Comparison of ENCODE assay signal across 9 mouse cellular contexts in genomic region chr13:33934743-33935142, GRCm38 (mm10). TPM values are rescaled to one million over a fixed set of nuclear protein-coding genes. Genes with fewer than 3 reads are reported as not detected.
A peak's percentile ranks its signal among the peaks of the same experiment; 100 is the strongest.
DNase-seq lines count a peak whose midpoint lies in the region; ATAC-seq lines count a peak whose summit lies in the region.
"Had no signal": no experiment of that assay in that cellular context is flagged by ENCODE, and none has a peak within 500 bp of the region (broad histone marks: within the 10 kb centered on the region; RNA-seq: fewer than 3 reads in every experiment).

No protein-coding gene starts in this region.

- H3K27ac ChIP-seq in liver, embryonic 16.5 days (ENCODE audit: low read length), result no peak overlapping the region

- intact Hi-C loops in gastrocnemius, postnatal 14 days (cut with DNase I; ENCODE audit: low total_unique reads), result no loop called here

- no peak for ATAC-seq in liver, embryonic 16.5 days (ENCODE audit: low read depth)

- H3K9me3 ChIP-seq in liver, embryonic 16.5 days (replicated peaks; ENCODE audit: control insufficient read depth, low read length), result no peaks in the 10 kb centered on the region

- peak; percentile 5 to 22 for DNase-seq in gastrocnemius, adult 8-10 months (ENCODE audit: low spot score in 2 of 2)
- no peak for DNase-seq in gastrocnemius, postnatal 14 days
- peak; percentile 50 for DNase-seq in NIH3T3 (ENCODE audit: low read depth)
- peak; percentile 25 to 36 for DNase-seq in heart, adult 9 months (ENCODE audit: low spot score in 2 of 2)
- DNase-seq in embryo, embryonic 10 days (ENCODE audit: low spot score), result no peak
- no peak for DNase-seq in spleen, postnatal 10 days (ENCODE audit: low spot score in 2 of 2)
- DNase-seq in ovary, postnatal 36 days (ENCODE audit: low spot score), result no peak

- H3K36me3 ChIP-seq in liver, embryonic 16.5 days (ENCODE audit: control insufficient read depth, insufficient read depth), result no peaks in the 10 kb centered on the region

- no peaks in the 10 kb centered on the region for H3K4me1 ChIP-seq in liver, embryonic 16.5 days (ENCODE audit: control insufficient read depth, low read depth, low read length)

- WGBS in liver, embryonic 16.5 days (ENCODE audit: insufficient replicate concordance), result 45% methylated on average over 6 of the region's 6 CpGs

- no peak overlapping the region for H3K9ac ChIP-seq in liver, embryonic 16.5 days (ENCODE audit: low read depth, low read length)

- 0 out of 2 replicates have a peak overlapping the region, but pooled peaks have one; percentile 61 for H3K4me3 ChIP-seq in liver, embryonic 16.5 days (ENCODE audit: low read depth, low read length)

- H3K27me3 ChIP-seq in liver, embryonic 16.5 days (ENCODE audit: control insufficient read depth, insufficient read depth, low read depth, low read length), result peaks cover 3% of the 10 kb centered on the region; the same call in 1 of the 2 replicates

- no peak overlapping the region for H3K4me2 ChIP-seq in liver, embryonic 16.5 days (ENCODE audit: low read depth, low read length)

RNA-seq across cellular contexts. Expression of gene Serpinb6c, which starts 29.2 kb away (rescaled TPM):
- under 1 TPM in 3 of 4 experiments, not detected in 1; 0.36 to 0.56 (median 0.53) TPM for total RNA-seq in gastrocnemius, adult 8-10 months (2022)
- total RNA-seq in gastrocnemius, postnatal 14 days (2021), result under 1 TPM; 0.21 to 0.22 TPM
- polyA plus RNA-seq in liver, embryonic 16.5 days (2015; fragmentation: Nextera tagmentation; extraction: Ambion mirVana), result not detected in 2 replicates
- polyA plus RNA-seq: large intestine, adult 2 months had no signal

RNA-seq across cellular contexts. Expression of gene Nqo2, which starts 29.7 kb away (rescaled TPM):
- 10 to 100 TPM; 14.0 to 16.6 (median 15.0) TPM for total RNA-seq in gastrocnemius, adult 8-10 months (2022)
- total RNA-seq in gastrocnemius, postnatal 14 days (2021), result 10 to 100 TPM; 16.2 to 16.8 TPM
- polyA plus RNA-seq in liver, embryonic 16.5 days (2015; fragmentation: Nextera tagmentation; extraction: Ambion mirVana), result 26.1 and 28.2 TPM in 2 replicates

Comparison
In these comparisons a context has a peak if more than half of its experiments do, and no peak if none do; other contexts are left out.
1. DNase-seq: peak in gastrocnemius, adult 8-10 months (2 of 2), NIH3T3 (single experiment) and heart, adult 9 months (2 of 2); none in gastrocnemius, postnatal 14 days (single experiment), embryo, embryonic 10 days (single experiment), spleen, postnatal 10 days (0 of 2) and ovary, postnatal 36 days (single experiment).